Mouse (Mus musculus) embryonic fibroblast, embryonic 13.5 days (primary cell): Measurements from ENCODE around the gene Gprin1. TPM values are rescaled to one million over a fixed set of nuclear protein-coding genes. Genes with fewer than 3 reads are reported as not detected.

Source experiments
- H3K27ac ChIP-seq: 2 replicates; pipeline ENCODE4 v1.5.1; 2012; ENCODE audit warnings: low read length, control low read depth, inconsistent platforms; ENCODE audit not compliant: insufficient read depth
- H3K4me1 ChIP-seq: 2 replicates; pipeline ENCODE4 v1.6.1; 2011; ENCODE audit warnings: low read length; ENCODE audit not compliant: control insufficient read depth, insufficient read depth
- H3K4me3 ChIP-seq: 2 replicates; pipeline ENCODE4 v1.5.1; 2011; ENCODE audit warnings: mild to moderate bottlenecking, control low read depth, low read length; ENCODE audit not compliant: insufficient read depth
- CTCF ChIP-seq: IDR thresholded peaks from 2 replicates; pipeline ENCODE4 v1.5.1; 2011; ENCODE audit warnings: mild to moderate bottlenecking, control low read depth, low read length, moderate library complexity, borderline replicate concordance; ENCODE audit not compliant: insufficient read depth
- POLR2A ChIP-seq: IDR thresholded peaks from 2 replicates; pipeline ENCODE4 v1.6.1; 2011; ENCODE audit warnings: low read depth, mild to moderate bottlenecking, control low read depth, low read length, moderate library complexity
- polyA plus RNA-seq: library from polyadenylated mRNA; stranded (reverse); fragments of >200 nt; gene quantifications from 2 replicates; pipeline ENCODE4 v1.2.4, GENCODE M21; 2011; ENCODE audit warnings: low read depth; ENCODE audit not compliant: missing spikeins, insufficient read length

The Gprin1 gene
- polyA plus RNA-seq, 1 experiment: 0.61 TPM

- no peak overlapping the region for H3K27ac ChIP-seq
- TF ChIP-seq POLR2A (no peak), CTCF (no peak)
- no peaks in the 10 kb centered on the region for H3K4me1 ChIP-seq
- H3K4me3 ChIP-seq: no peak overlapping the region
Observed at GRCm38 (mm10) chr13:54754169-54755080, 4.8 kb upstream of the Gprin1 start.

GRCm38 (mm10) chr13:54753733-54754132, 4.1 kb upstream of the Gprin1 start:
- H3K4me3 ChIP-seq: no peak overlapping the region
- no peak for TF ChIP-seq POLR2A
- TF ChIP-seq CTCF: no peak

GRCm38 (mm10) chr13:54752656-54753055, 3.0 kb upstream of the Gprin1 start:
- no peak for TF ChIP-seq CTCF
- no peak for TF ChIP-seq POLR2A
- H3K27ac ChIP-seq: no peak overlapping the region

More at GRCm38 (mm10) chr13:54753733-54754132, 4.1 kb upstream of the Gprin1 start:
- no peaks in the 10 kb centered on the region for H3K4me1 ChIP-seq
- H3K27ac ChIP-seq: no peak overlapping the region

DNA sequence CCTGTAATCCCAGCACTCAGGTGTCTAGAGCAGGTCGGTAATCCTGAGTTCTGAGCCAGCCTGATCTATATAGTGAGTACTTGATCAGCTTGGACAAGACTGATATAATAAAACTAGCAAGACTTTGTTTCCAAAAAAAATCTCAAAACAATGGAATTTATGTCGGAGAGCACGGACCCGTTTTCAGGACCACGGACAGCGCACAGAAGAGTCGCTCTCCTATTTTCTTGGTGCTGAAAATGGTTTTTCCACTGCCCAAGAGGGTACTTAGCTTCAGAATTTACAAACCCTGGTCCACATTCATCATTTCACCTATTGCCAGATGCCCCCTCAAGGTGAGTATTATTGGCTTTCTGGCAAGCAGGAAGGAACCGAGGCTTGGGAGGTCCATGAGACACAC, 1.0 kb upstream of the Gprin1 start:
- H3K27ac ChIP-seq: no peak overlapping the region
- no peak for TF ChIP-seq POLR2A
- TF ChIP-seq CTCF: no peak
- H3K4me1 ChIP-seq: no peaks in the 10 kb centered on the region
- H3K4me3 ChIP-seq: no peak overlapping the region

More at GRCm38 (mm10) chr13:54752656-54753055, 3.0 kb upstream of the Gprin1 start:
- Histone ChIP-seq H3K4me1 (no peaks in the 10 kb centered on the region), H3K4me3 (no peak overlapping the region)

- TF ChIP-seq CTCF (no peak), POLR2A (no peak)
- no peak overlapping the region for H3K27ac ChIP-seq
- peak overlapping the region; percentile 5; the same call in 1 of the 2 replicates for H3K4me3 ChIP-seq
- H3K4me1 ChIP-seq: no peaks in the 10 kb centered on the region
Observed at GRCm38 (mm10) chr13:54749061-54749863, 412 bp downstream of the Gprin1 start.

DNA sequence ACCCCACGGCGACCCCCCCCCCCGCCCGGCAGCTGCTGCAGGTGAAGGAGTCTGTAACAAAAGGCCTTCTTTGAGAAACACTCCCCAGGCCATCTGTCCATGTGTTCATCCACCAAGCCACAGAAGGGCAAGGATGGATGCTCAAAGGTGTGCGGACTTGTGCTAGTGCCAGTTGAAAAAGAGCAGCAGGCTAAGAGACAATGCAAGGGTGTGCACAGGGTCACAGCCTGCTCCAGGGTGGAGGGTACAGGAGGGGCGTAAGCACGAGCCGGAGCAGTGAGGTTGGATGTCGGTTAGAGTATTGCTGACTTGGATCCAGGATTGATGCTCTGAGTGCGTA, 983 bp downstream of the Gprin1 start:
- no peak for TF ChIP-seq POLR2A
- no peak for TF ChIP-seq CTCF
- Histone ChIP-seq H3K4me1 (no peaks in the 10 kb centered on the region), H3K4me3 (no peak overlapping the region), H3K27ac (no peak overlapping the region)

DNA sequence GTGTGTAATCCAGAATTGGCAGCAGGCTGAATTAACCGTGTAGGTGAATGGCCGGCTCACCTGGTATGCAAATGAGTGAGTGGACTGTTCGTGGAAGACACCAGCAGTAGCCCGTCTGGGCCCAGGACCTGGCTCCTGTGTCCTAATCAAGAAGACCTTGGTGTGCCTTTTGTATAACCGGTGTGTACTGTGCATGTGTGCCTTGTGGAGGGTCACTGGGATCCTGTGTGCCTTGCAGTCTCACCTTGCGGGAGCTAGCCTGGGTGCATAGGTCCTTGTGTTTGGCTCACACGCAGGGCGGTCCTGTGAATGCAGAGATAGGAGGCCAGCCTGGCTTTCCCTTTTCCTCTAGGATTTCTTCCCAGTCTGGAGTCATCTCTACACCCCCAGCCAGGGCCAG, 1.5 kb downstream of the Gprin1 start:
- H3K27ac ChIP-seq: no peak overlapping the region
- H3K4me3 ChIP-seq: no peak overlapping the region
- no peaks in the 10 kb centered on the region for H3K4me1 ChIP-seq
- TF ChIP-seq POLR2A (no peak), CTCF (no peak)

DNA sequence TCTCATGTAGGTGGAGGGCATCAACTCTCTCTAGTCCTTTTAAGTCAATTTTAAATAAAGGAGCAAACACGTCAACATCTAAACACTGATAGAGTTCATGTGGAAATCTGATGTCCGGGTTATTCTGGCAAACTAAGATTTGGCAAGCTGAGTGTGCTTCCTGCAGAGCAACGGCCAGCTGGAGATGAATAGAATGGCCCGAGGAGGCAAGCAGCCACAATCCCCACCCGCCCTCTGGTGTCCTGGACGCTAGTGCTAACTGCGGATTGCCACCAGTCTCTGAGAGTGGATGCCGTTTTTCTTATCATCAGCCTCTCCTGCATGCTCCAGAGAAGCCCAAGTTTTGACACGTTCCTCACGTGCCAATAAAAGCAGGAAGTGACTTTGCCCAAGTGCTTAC, 2.8 kb downstream of the Gprin1 start:
- no peak overlapping the region for H3K27ac ChIP-seq
- TF ChIP-seq CTCF (no peak), POLR2A (no peak)
- H3K4me1 ChIP-seq: no peaks in the 10 kb centered on the region
- H3K4me3 ChIP-seq: no peak overlapping the region

GRCm38 (mm10) chr13:54746110-54746509, 3.6 kb downstream of the Gprin1 start:
- no peak overlapping the region for H3K27ac ChIP-seq
- no peaks in the 10 kb centered on the region for H3K4me1 ChIP-seq
- H3K4me3 ChIP-seq: no peak overlapping the region
- TF ChIP-seq POLR2A: no peak
- no peak for TF ChIP-seq CTCF

- TF ChIP-seq CTCF (no peak), POLR2A (no peak)
- Histone ChIP-seq H3K4me3 (no peak overlapping the region), H3K4me1 (no peaks in the 10 kb centered on the region), H3K27ac (no peak overlapping the region)
Observed at GRCm38 (mm10) chr13:54738213-54738601, 11.5 kb downstream of the Gprin1 start.
